Mouse (Mus musculus) 3134 (cell line): ENCODE measurements around the gene BC016579.

Experiments used
- DNase-seq: peaks from one replicate; pipeline ENCODE4 v3.0.0-alpha.2; 2011; ENCODE audit warnings: low spot score; ENCODE audit not compliant: insufficient read length; ENCODE audit errors: extremely low read depth

The BC016579 gene

DNA sequence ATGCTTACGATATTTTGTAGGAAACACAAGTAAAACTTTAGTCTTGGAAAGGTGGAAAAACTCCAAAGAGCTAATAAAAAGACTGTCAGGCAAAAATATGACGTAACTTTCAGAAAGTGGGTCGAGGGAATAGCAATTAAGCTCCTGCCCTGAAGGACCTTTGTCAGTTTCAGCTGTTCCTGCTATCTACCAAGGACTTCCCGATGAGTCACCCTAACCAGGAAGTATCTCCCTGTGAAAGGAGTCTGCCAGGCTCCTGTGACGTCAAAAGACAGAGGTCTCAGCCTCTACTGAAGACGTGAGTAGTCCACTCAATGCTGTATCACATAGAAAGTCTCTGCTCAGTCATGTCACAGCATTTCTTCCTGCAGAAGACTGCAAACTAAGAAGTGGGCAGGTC lies 9.5 kb downstream of the BC016579 start:
- no peak for DNase-seq

DNA sequence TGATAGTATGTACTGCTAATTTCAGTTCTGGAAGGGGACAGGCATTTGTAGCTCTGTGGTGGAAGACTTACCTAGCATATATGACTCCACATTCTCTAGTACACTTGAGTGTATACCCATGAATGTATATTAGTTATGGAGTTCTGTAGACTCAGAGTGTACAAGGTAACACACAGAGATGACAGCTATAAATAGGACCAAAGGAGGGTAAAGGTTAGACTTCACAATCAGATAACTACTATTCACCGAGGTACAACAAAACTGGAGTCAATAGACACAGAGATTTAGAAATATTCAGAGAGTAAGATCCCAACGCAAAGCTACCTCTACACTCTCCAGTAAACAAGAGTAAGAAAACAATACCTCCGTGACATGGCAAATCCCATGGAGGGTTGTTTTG lies 9.9 kb downstream of the BC016579 start:
- no peak for DNase-seq

DNA sequence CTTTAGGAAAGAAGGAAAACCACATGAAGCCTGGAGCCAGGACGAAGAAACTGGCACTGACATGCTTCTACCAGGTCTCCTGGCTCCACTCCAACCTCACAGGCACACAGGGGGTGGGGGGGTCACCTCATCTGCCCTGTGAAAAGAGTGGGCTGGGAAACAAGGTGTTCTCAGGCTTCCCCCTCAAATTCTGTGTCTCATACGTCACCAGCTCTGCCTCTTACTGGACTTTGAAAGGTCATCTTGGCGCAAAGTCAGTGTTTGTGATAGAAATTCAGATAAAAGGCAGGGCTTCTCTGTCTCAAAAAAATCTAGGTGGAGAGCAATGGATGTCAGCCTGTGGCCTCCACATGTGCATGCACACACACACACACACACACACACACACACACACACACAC lies 12.6 kb downstream of the BC016579 start:
- no peak for DNase-seq

DNA sequence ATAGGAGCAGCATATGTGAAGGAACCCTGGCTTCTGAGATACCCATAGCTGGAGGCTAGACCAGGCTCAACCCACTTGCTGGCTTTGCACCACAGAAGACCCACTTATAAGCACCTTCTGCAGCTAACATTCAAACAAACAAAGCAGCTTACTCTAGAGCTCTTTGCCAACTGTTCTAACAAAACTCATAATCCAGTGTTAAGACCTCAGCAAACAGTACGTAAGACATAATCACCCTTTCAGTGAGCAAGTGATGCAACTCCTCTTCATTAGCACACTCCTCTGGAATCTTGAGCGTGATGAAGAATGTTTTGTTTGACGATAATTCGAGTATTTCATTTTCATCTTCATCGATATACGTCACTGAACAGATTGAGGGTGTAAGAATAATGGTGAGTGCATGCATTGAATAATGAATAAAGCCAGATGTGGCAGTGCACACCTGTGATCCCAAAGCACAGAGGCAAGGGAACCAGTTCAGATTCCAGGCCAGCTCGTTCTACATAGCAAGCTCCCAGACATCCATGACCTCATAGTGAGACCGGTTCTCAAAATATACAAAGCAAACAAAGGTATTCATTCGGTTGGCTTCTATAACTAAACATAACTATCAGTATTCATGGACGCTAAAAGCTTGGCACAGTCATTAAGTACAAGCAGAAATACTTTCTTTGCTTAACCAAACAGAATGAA lies 13.7 kb downstream of the BC016579 start:
- no peak for DNase-seq

DNA sequence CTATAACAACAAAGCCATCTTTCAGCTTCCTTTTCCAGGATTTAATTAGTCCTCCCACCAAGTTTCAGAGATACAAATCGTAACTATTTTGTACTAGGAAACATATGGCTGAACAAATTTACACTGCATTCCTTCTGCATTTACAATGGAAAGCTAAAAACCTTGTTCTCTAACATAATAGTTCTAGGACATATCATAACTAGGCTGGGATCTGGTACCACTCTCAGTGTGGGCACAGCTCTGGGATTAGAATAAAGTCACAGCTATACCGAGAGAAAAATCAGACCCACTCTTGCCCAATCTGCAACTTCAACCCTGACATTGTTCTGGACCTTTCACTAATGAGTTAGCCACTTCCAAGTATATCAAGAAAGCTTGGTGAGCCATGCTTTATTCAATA lies 18.0 kb downstream of the BC016579 start:
- DNase-seq, result no peak

DNA sequence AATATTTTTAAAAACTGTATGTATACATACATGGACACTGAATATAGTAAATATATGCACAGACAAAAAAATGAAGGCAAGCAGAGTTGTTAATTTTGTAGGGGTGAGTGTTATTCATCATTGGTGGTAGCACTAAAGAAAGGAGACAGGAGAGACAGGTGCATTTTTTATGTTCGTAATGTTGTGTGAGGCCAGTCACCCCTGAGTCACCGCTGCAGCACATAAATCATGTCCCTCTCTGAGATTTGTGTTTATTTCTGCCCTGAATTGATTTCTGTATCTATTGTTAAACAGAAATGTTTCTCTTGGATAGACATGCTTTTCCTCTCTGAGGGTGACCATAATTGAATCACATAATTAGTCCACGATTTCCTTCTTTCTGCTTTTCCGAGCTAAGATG lies 21.4 kb downstream of the BC016579 start:
- DNase-seq, result no peak

DNA sequence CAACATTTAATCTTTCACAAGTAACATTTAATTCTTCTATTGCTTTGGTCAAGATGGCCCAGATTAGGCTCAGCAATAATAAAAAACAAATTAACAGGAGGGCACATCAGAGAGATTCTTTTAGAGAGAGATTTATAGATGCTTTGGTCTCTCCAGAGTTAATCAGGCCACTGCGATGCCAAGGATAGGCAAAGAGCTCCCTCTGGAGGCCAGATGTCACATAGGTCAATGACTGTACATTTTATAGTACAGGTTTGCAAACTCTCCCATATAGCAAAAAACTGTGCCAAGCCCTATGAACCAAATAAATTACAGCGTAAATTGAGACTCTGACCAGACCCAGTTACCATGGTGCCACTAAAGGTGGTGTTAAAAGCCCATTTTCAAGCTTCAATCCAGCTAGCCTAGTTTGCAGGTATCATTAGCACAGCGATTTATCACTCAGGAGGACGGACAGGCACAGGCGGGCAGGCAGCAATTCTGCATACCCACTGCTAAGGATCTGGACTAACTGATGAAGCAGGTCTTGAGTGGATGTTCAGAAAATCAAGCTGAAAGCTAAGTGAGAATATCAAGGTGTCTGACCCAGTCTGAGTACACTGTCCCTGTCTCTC lies 23.4 kb downstream of the BC016579 start:
- DNase-seq, result no peak

DNA sequence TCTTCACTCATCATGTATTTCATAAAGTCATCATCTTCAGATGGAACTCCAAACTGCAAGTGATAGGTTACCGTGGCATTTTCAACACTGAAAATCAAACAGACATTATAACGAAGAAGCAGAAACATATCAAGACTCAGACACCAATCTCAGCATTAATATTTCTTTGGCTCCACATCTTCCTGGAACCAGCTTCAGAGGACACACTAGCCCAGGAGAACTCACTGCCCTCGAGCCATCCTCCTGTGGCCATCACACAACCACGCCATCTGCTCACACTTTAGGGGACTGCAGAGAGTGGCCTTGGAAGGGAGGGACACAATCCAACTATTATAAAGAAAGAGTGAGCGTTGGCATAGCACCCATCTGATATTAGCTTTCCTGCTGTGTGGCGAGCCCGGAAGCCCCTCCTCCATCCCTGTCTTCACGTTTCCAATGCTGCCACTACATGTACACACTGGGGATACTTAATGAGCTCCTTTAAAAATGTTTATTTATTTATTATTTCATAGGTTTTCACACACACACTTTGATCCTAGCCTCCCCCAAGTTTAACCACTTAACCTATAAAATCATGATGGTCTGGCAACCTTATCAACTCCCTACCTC lies 24.3 kb downstream of the BC016579 start:
- DNase-seq, result no peak

DNA sequence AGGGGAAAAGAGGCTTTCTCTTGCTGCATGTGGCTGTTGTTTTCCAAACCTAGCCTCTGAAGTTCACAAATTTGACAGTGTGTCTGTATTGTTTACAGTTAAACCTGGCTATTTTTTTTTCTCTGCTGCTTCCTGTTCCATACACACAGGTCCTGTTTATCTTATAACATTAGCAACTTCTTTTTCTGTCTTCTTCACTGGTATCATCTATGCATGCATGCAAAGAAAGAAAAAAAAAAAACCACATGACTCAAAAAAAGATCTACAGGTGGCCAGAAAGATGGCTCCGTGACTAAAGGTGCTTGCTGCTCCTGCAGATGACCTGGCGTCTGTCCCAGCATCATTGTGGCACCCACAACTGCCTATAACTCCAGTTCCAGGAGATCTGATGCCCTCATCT lies 28.5 kb downstream of the BC016579 start:
- DNase-seq, result no peak

DNA sequence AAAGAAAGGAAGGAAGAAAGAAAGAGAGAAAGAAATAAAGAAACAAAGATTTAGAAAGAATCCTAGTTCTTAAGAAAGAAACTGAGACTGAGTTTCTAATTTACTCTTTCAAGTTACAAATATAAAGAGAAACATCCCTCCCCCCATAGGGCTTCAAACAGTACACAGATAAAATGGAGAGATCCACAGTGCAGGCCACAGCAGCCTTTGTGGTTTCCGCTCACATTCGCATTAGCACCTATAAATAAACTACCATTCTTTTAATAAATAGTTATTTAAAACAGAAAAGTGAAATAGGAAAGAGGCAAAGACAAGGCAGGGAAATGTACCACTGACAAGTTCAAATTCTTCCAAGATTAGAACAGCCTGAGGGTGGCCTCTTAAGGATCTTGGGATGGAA lies 29.1 kb downstream of the BC016579 start:
- DNase-seq, result no peak

DNA sequence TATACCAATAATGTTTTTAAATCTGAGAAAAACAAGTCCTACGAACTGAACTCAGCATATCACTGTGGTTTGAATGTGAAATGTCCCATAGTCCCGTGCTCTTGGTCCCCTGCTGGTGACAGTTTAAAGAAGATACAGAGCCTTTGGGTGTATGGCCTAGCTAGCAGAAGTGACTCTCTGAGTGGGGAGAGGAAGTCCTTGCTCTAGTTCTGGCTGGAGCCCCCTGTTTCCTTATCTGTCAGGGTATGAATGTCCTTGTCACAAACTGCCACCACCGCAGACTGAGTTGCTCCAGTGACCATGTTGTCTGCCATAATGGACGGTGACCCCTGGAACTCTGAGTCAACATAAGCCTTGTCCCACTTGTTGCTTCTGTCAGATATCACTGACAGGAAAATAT lies 30.6 kb downstream of the BC016579 start:
- no peak for DNase-seq

DNA sequence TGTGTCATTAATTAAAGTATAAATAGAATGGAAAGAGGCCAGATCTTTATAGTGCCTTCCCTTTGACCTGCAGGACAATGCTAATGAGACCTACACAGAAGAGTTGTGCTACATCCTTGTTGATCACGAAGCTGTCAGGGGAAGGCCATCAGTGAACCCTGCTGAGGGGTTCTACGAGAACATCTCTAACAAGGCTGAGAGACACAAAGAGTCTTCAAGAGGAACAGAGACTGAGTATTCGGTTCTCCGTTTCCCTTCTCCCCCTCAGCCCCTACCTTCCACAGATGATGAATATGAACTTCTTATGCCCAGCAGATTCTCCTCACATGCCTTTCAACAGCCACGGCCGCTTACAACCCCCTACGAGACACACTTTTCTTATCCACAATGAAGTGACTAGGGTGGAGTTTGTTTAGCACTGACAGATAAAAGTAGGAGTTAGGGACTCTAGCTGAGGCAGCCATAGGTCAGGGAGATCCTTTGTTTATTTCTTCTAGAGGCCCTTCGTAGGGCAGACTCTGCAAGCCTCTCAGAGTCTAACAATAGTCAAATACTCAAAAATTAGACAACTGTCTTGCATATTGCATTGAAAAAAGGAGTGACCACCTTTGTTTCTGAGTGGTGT lies 34.0 kb downstream of the BC016579 start:
- DNase-seq, result no peak

DNA sequence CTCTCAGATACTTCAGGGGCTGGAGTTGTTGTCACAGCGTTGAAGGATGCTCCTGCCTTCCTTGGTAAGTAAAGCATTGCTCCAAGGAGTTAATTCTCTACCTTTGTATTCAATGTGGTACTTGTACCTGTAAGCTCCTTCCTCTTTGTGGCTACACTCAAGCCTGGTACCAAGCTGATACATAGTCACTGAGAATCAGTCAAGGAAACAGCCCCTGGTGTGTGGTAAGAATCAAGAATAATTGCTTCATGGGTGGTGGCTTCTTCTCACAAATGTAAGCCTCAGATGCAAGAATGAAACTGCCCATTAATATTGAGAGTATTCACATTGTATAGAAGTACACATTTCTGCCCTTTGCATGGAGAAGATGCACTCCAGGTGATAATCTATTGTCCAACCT lies 37.9 kb downstream of the BC016579 start:
- no peak for DNase-seq

DNA sequence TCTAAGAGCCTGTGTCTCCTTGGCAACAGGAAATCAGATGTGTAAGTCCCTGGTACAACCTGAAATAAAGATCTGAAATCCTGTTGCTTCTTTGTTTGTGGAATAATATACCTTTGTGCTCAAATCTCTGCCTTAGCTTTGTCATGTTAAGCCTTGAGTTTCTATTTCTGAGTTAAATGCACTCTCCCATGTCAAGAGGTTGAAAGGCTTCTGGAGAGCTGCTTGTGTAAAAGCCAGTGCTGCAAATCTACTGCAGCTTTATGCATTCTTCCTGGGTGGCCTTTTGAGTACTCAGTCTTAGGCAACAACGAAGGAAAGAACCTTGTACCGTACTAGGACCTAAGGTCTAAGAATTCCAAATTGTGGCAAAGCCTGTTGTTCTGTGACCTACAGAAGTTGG lies 40.6 kb downstream of the BC016579 start:
- no peak for DNase-seq

DNA sequence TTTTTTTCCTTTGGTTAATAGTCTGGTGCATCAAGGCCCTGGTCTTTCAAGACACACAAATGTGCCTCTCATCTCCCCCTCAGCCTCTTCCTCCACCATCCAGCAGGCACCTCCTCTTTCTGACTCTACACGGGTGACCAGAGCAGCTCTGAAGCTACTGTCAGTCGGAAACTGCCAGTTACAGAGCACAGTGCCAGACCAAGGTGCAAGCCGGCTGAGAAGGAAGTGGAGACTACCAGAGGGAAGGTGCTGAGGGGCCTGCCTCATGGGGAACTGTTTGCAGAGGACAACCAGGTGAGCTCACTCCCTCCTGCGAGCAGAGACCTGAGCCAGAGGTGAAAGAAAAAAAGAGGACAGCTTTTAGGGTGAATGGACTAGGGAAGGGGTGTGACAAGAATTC lies 43.6 kb downstream of the BC016579 start, which contains the start of gene Gcsam:
TSS of gene Gcsam (plus strand) at position 114 of the 400 bp plus-strand sequence.
- no peak for DNase-seq

DNA sequence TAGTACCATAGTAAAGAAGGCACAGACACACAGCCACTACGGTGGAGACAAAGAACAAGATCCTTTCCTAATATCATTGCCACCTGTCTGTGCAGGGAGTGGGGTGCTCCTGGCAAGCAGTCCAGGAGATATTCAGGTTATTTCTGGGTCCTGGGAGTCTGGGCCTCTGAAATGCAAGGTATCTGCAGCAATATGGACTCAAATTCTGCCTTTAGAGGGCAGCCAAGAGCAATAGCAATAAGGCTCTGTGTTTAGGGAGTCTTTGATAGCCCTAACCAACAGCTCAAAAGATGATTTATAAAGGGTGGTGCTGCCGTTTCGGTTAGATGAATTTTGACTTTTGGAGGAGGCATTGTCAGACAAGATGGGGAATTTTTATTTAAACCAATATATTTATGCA lies 44.6 kb downstream of the BC016579 start:
- peak; percentile 2 for DNase-seq

DNA sequence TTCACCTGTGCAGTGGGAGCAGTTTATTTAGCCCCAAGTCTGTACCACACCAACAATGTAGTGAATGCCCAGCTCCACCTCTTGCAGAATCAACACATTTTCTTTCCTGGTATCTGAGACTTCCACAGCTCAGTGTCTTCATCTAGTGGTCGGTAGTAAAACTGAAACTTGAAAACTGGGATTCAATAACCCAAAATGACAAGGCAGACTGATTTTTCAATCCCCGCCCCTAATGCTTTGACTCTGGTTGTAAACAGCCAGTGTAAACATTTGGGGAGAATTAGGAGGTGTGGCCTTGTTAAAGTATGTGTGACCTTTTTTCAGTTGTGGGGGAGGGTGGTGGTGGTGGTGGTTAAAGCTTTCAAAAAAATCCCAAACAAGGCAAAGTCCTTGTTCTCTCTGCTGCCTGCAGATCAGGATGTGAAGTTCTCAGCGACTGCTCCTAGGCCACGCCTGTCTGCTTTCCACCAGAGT lies 45.4 kb downstream of the BC016579 start:
- peak; percentile 4 for DNase-seq

DNA sequence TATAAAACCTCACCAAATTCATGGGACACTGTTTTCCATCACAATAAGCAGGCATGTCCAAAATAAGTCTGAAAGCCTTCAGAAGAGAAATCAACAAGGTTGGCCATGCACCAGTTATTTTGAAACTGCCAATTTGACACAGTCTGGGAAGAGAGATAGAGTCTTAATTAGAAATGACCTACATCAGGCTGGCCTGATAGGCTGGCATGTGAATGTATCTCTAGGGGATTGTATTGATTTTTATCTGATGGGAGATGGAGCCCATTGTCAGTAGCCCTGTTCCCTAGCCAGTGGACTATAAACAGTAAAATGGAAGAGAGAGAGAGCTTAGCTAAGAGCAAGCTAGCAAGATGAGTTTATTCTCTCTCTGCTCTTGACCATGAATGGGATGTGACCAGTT lies 58.4 kb downstream of the BC016579 start:
- DNase-seq, result no peak

DNA sequence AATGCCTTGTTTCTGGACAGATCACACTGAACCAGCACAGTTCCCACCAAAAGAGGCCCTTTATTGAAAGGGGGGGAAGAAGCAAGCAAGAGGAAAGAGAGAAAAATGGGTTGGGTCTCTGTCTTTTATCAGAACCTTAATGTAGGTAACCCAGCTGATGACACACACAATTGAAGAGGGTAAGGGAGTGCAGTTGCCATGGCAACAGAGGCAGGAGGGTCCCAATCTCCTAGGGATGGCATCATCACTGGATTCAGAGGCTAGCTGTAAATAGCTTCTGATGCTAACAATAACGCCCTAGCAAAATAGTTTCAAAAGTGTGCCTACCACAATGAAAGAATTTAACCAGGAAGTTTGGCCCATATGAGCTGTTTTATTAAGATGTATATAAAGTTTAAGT lies 60.2 kb downstream of the BC016579 start:
- no peak for DNase-seq

DNA sequence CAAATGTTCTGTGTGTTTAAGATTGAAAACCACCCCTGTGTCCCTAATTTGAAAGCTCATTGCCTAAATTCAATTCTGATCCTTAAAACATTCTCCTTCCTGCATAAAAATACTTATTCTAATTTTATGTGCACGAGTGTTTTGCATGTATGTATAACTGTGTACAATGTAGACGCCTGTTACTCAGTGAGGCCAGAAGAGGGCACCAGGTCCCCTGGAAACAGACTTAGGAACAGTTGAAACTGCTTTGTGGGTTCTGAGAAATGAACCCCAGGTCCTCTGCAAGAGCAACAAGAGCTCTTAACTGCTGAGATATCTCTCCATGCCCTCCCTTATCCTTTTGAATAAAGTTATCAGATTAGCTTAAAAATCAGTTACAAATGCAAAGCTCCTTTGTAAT lies 71.4 kb downstream of the BC016579 start:
- DNase-seq, result no peak

DNA sequence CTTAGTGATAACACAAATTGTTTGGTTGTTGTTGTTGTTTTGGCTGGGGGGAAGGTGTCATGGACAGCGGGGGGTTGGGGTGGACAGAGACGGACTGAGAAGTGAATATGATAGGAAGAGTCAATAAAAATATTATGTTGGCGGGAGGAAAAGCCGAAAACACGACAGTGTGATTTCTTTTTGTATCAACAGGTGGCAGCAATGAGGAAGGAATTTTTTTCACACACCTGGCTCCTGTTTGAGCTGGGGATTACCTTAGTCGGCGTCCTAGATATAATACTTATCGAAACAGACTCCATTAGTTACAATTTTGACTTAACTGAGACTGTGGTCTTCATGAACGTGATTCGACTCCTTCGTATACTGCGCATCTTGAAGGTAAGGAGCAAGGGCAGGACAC lies 74.0 kb downstream of the BC016579 start:
- DNase-seq, result no peak
